Mouse (Mus musculus) limb, embryonic 13.5 days (tissue): ENCODE data around the gene Grip1. TPM values are rescaled to one million over a fixed set of nuclear protein-coding genes. Genes with fewer than 3 reads are reported as not detected.

Experiments
- ATAC-seq: fragments of 200-750 bp; cut with Nextera tagmentation; 2 replicates; pipeline ENCODE4 v1.8.0; 2017; ENCODE audit warnings: low read depth, moderate number of reproducible peaks, moderate TSS enrichment; ENCODE audit not compliant: low FRiP score
- H3K27ac ChIP-seq: fragments of 300-500 bp; sonication (generic); 2 replicates; pipeline ENCODE4 v1.5.1; 2015; ENCODE audit warnings: inconsistent platforms, mild to moderate bottlenecking, moderate library complexity
- H3K27me3 ChIP-seq: fragments of 300-500 bp; sonication (generic); 2 replicates; pipeline ENCODE4 v1.6.1; 2015; ENCODE audit warnings: mild to moderate bottlenecking, inconsistent platforms
- H3K36me3 ChIP-seq: fragments of 300-500 bp; sonication (generic); 2 replicates; pipeline ENCODE4 v1.6.1; 2015; ENCODE audit warnings: inconsistent platforms, mild to moderate bottlenecking, moderate library complexity
- H3K4me1 ChIP-seq: fragments of 300-500 bp; sonication (generic); 2 replicates; pipeline ENCODE4 v1.6.1; 2015; ENCODE audit warnings: inconsistent platforms
- H3K4me2 ChIP-seq: fragments of 300-500 bp; sonication (generic); replicated peaks from 2 replicates; pipeline ENCODE4 v1.6.1; 2015; ENCODE audit warnings: inconsistent platforms, mild to moderate bottlenecking, moderate library complexity
- H3K4me3 ChIP-seq: fragments of 300-500 bp; sonication (generic); 2 replicates; pipeline ENCODE4 v1.5.1; 2015; ENCODE audit warnings: moderate library complexity, mild to moderate bottlenecking, inconsistent platforms
- H3K9ac ChIP-seq: fragments of 300-500 bp; sonication (generic); 2 replicates; pipeline ENCODE4 v1.6.1; 2015; ENCODE audit warnings: mild to moderate bottlenecking, inconsistent platforms
- H3K9me3 ChIP-seq: fragments of 300-500 bp; sonication (generic); 2 replicates; pipeline ENCODE4 v1.6.1; 2016; ENCODE audit warnings: inconsistent platforms
- WGBS: fragments of 180-500 bp; shearing (Covaris S2); methylation state at CpG from one replicate; pipeline ENCODE4 v1.1.7; 2015; 5-methylcytosine and 5-hydroxymethylcytosine counted together
- polyA plus RNA-seq: library from polyadenylated mRNA; unstranded; fragments of >200 nt; fragmentation: Nextera tagmentation; extraction: Ambion mirVana; gene quantifications from 2 replicates; pipeline ENCODE4 v1.2.1, GENCODE M21; 2015

The Grip1 gene
- polyA plus RNA-seq, 1 experiment from 2014 or later = 5.1 TPM

DNA sequence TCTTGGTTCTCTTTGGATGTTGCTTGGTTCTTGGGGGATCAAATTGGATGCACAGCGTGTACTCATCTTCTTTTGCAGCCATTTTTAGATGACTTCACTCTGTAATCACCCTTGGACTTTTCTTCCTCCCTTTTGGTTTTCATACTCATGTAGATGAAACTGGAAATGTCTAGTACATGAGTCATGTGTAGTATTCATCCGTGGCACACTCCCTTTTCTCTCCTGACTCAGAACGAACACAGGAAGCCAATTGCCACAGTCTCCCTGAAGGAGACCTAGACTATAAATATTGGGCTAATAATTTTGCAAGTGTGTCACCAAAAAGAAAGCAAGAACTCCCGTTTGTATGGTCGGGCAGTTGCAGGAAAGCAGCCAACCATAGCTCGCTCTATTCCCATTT is 423.1 kb downstream of the Grip1 start:
- Histone ChIP-seq H3K4me2 (no peak overlapping the region), H3K36me3 (no peaks in the 10 kb centered on the region), H3K4me3 (no peak overlapping the region), H3K27me3 (no peaks in the 10 kb centered on the region), H3K9ac (no peak overlapping the region), H3K9me3 (no peaks in the 10 kb centered on the region), H3K27ac (no peak overlapping the region), H3K4me1 (peaks cover 8% of the 10 kb centered on the region)
- ATAC-seq = no peak
- 81% methylated on average over 6 of the region's 6 CpGs for WGBS

GRCm38 (mm10) chr10:119878331-119878730 is 424.7 kb downstream of the Grip1 start:
- 39% methylated on average over 12 of the region's 12 CpGs for WGBS
- Histone ChIP-seq H3K4me3 (no peak overlapping the region), H3K9me3 (no peaks in the 10 kb centered on the region), H3K36me3 (no peaks in the 10 kb centered on the region), H3K9ac (no peak overlapping the region), H3K27me3 (no peaks in the 10 kb centered on the region), H3K27ac (no peak overlapping the region), H3K4me1 (peaks cover 5% of the 10 kb centered on the region), H3K4me2 (no peak overlapping the region)
- ATAC-seq = no peak

DNA sequence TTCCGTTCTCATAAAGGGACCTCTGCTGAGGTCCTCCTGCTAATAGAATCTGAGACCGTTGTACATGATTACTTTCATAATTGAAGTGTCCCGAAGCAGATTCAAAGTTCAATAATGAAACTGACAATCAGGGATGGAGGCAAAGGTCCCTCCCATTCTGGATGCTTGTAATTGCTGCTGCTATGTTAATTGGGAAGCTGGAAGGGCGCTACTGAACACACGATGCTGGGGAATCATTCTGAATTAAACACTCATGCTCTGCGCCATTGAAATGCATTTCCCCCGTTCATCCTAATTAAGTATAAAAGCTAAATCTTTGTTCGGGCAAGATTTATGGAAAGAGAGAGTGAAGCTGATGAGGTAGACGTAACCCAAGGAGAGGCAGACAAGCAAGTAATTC is 431.0 kb downstream of the Grip1 start:
- H3K4me2 ChIP-seq = no peak overlapping the region
- no peaks in the 10 kb centered on the region for H3K36me3 ChIP-seq
- no peak overlapping the region for H3K27ac ChIP-seq
- ATAC-seq = no peak
- no peaks in the 10 kb centered on the region for H3K9me3 ChIP-seq
- H3K4me3 ChIP-seq = no peak overlapping the region
- H3K4me1 ChIP-seq = no peaks in the 10 kb centered on the region
- no peaks in the 10 kb centered on the region for H3K27me3 ChIP-seq
- no peak overlapping the region for H3K9ac ChIP-seq
- 67% methylated on average over 9 of the region's 9 CpGs for WGBS

GRCm38 (mm10) chr10:119885563-119885962 is 431.9 kb downstream of the Grip1 start:
- Histone ChIP-seq H3K4me1 (no peaks in the 10 kb centered on the region), H3K9me3 (peaks cover 2% of the 10 kb centered on the region; the same call in 1 of the 2 replicates), H3K27me3 (no peaks in the 10 kb centered on the region), H3K27ac (no peak overlapping the region), H3K36me3 (no peaks in the 10 kb centered on the region), H3K4me2 (no peak overlapping the region), H3K9ac (no peak overlapping the region), H3K4me3 (no peak overlapping the region)
- no peak for ATAC-seq
- WGBS = 78% methylated on average over 6 of the region's 6 CpGs

GRCm38 (mm10) chr10:119886681-119887080 is 433.1 kb downstream of the Grip1 start:
- Histone ChIP-seq H3K4me2 (no peak overlapping the region), H3K9ac (no peak overlapping the region), H3K4me1 (no peaks in the 10 kb centered on the region), H3K27ac (no peak overlapping the region), H3K27me3 (no peaks in the 10 kb centered on the region), H3K36me3 (no peaks in the 10 kb centered on the region), H3K9me3 (peaks cover 13% of the 10 kb centered on the region), H3K4me3 (no peak overlapping the region)
- 74% methylated on average over 1 of the region's 1 CpGs for WGBS
- ATAC-seq = no peak

DNA sequence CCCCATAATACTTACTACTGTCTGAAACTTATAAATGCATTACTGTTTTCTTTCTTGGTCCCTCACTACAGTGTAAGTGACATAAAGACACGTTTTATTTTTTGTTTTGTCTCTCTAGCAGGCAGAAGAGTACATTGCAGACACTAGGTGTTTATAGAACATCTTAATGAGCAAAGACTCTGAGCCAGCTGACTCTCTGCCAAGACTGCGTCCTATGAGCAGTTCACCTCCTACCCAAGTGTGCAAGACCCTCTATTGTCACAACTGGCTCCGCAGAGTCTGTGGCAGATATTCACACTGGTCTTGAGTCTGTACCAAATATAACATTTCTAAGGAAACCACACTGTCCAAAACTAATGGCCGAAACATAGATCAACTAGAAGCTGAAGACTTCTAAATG is 449.1 kb downstream of the Grip1 start:
- no peaks in the 10 kb centered on the region for H3K4me1 ChIP-seq
- 77% methylated on average over 4 of the region's 4 CpGs for WGBS
- H3K27ac ChIP-seq = no peak overlapping the region
- H3K4me3 ChIP-seq = no peak overlapping the region
- no peaks in the 10 kb centered on the region for H3K27me3 ChIP-seq
- H3K9ac ChIP-seq = no peak overlapping the region
- no peak overlapping the region for H3K4me2 ChIP-seq
- peaks cover 3% of the 10 kb centered on the region; the same call in 1 of the 2 replicates for H3K9me3 ChIP-seq
- ATAC-seq = no peak
- H3K36me3 ChIP-seq = no peaks in the 10 kb centered on the region

GRCm38 (mm10) chr10:119906869-119907268 is 453.2 kb downstream of the Grip1 start:
- no peaks in the 10 kb centered on the region; the same call in 1 of the 2 replicates for H3K4me1 ChIP-seq
- no peak overlapping the region for H3K27ac ChIP-seq
- H3K9me3 ChIP-seq = no peaks in the 10 kb centered on the region
- WGBS = 73% methylated on average over 7 of the region's 7 CpGs
- H3K36me3 ChIP-seq = no peaks in the 10 kb centered on the region
- no peaks in the 10 kb centered on the region for H3K27me3 ChIP-seq
- no peak for ATAC-seq
- no peak overlapping the region for H3K9ac ChIP-seq
- H3K4me3 ChIP-seq = no peak overlapping the region
- H3K4me2 ChIP-seq = no peak overlapping the region

DNA sequence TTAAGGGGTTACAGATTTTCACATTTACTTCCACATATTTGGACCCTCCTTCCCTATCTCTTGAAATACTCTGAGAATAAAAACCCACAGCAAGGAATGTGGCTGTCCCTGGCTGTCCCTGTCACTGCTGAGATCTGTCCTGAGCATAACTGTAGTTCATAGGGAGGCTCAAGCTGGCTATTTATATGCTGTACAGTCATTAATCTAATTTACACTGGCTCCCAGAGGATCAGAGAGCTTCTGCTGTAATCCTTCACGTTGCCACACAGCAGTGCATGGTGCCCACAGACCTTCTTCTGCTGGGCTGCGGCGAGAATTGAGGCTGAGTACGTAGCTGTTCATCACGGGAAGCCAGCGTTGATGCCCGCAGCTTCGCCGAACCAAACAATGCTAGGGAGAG is 464.4 kb downstream of the Grip1 start:
- ATAC-seq = no peak
- H3K4me3 ChIP-seq = no peak overlapping the region
- no peaks in the 10 kb centered on the region for H3K27me3 ChIP-seq
- H3K4me1 ChIP-seq = no peaks in the 10 kb centered on the region
- no peak overlapping the region for H3K9ac ChIP-seq
- no peaks in the 10 kb centered on the region for H3K36me3 ChIP-seq
- no peak overlapping the region for H3K4me2 ChIP-seq
- H3K9me3 ChIP-seq = no peaks in the 10 kb centered on the region
- H3K27ac ChIP-seq = no peak overlapping the region
- 89% methylated on average over 9 of the region's 9 CpGs for WGBS

DNA sequence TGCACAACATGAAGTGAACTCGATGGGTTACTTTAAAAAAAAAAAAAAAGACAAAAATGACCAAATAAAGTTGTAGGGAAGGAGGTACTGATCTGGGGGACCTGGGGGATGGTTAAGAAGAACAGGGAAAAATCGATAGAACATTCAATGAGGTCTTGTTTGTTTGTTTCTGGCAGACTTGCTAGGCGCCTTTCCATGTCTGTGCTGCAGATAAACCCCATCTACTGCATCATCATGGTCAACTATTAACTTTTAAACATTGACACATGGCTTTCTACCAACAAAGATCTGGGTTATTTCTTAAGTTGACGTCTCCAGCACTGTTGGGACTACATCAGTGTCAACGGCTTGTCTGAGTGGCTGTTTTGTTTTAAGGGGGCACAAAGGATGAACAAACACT is 474.3 kb downstream of the Grip1 start:
- no peak overlapping the region for H3K4me2 ChIP-seq
- no peak overlapping the region for H3K9ac ChIP-seq
- no peak for ATAC-seq

DNA sequence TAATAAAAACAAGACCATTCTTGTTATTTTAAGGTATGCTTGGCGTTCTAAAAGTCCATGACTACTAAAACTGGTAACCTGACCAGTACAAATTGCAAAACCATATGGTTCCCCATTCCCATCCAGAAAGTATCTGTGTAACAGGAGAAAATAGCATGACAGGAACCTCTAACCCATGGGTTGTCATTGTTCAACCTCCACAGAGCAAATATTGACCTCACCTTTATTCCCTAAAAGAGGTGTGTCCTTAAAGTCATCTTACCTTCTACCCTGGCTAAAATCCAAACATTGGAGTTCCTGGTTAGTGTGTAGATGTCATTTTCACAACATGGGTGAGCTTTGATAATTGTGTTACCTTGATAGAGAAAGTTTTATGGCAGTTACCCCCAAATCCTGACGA is 475.3 kb downstream of the Grip1 start:
- Histone ChIP-seq H3K9ac (no peak overlapping the region), H3K27me3 (no peaks in the 10 kb centered on the region), H3K36me3 (no peaks in the 10 kb centered on the region), H3K4me2 (no peak overlapping the region), H3K4me3 (no peak overlapping the region), H3K27ac (no peak overlapping the region), H3K4me1 (no peaks in the 10 kb centered on the region), H3K9me3 (no peaks in the 10 kb centered on the region)
- 65% methylated on average over 2 of the region's 2 CpGs for WGBS
- no peak for ATAC-seq

More for the DNA sequence above, 474.3 kb downstream of the Grip1 start:
- Histone ChIP-seq H3K36me3 (no peaks in the 10 kb centered on the region), H3K27me3 (no peaks in the 10 kb centered on the region), H3K27ac (no peak overlapping the region), H3K4me1 (no peaks in the 10 kb centered on the region), H3K9me3 (no peaks in the 10 kb centered on the region), H3K4me3 (no peak overlapping the region)
- WGBS = 82% methylated on average over 5 of the region's 5 CpGs

- Histone ChIP-seq H3K4me3 (no peak overlapping the region), H3K4me2 (no peak overlapping the region), H3K27ac (no peak overlapping the region), H3K27me3 (no peaks in the 10 kb centered on the region), H3K9ac (no peak overlapping the region), H3K9me3 (no peaks in the 10 kb centered on the region), H3K4me1 (no peaks in the 10 kb centered on the region), H3K36me3 (no peaks in the 10 kb centered on the region)
- WGBS = 53% methylated on average over 4 of the region's 4 CpGs
- no peak for ATAC-seq
Measured at GRCm38 (mm10) chr10:119932794-119933193, 479.2 kb downstream of the Grip1 start.

- Histone ChIP-seq H3K27me3 (no peaks in the 10 kb centered on the region), H3K4me1 (no peaks in the 10 kb centered on the region), H3K4me2 (no peak overlapping the region), H3K27ac (no peak overlapping the region), H3K36me3 (no peaks in the 10 kb centered on the region), H3K9me3 (no peaks in the 10 kb centered on the region), H3K9ac (no peak overlapping the region), H3K4me3 (no peak overlapping the region)
- 94% methylated on average over 5 of the region's 5 CpGs for WGBS
- ATAC-seq = no peak
Measured at GRCm38 (mm10) chr10:119933362-119933761, 479.7 kb downstream of the Grip1 start.

DNA sequence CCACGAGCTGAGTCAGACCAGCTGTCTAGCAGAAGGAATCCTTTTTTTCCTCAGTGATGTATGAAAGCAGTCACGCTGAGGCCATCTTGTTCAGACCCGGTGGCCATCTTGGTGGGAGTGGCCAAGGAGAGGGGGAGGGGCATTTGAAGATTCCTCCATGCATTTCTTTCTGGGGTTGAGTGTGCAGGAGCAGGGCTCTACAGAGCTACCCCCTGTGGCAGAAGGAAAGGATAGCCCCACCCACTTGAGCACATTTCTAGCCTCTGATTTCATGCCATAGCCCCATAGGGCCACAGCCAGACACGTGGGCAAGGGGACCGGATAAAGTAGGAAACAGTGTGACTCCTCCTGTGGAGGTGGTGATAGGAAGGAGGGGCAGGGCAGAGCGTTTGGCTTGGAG is 481.6 kb downstream of the Grip1 start:
- Histone ChIP-seq H3K27me3 (no peaks in the 10 kb centered on the region), H3K4me3 (no peak overlapping the region), H3K4me2 (no peak overlapping the region), H3K9ac (no peak overlapping the region), H3K9me3 (no peaks in the 10 kb centered on the region), H3K27ac (no peak overlapping the region), H3K4me1 (no peaks in the 10 kb centered on the region), H3K36me3 (no peaks in the 10 kb centered on the region)
- WGBS = 82% methylated on average over 6 of the region's 6 CpGs
- no peak for ATAC-seq
